Mouse (Mus musculus) embryonic fibroblast, embryonic 13.5 days (primary cell): ENCODE data around the gene Slc9a3r2. TPM values are rescaled to one million over a fixed set of nuclear protein-coding genes. Genes with fewer than 3 reads are reported as not detected.

Experiments
- H3K27ac ChIP-seq: 2 replicates; pipeline ENCODE4 v1.5.1; 2012; ENCODE audit warnings: low read length, control low read depth, inconsistent platforms; ENCODE audit not compliant: insufficient read depth
- H3K4me1 ChIP-seq: 2 replicates; pipeline ENCODE4 v1.6.1; 2011; ENCODE audit warnings: low read length; ENCODE audit not compliant: control insufficient read depth, insufficient read depth
- H3K4me3 ChIP-seq: 2 replicates; pipeline ENCODE4 v1.5.1; 2011; ENCODE audit warnings: mild to moderate bottlenecking, control low read depth, low read length; ENCODE audit not compliant: insufficient read depth
- CTCF ChIP-seq: IDR thresholded peaks from 2 replicates; pipeline ENCODE4 v1.5.1; 2011; ENCODE audit warnings: mild to moderate bottlenecking, control low read depth, low read length, moderate library complexity, borderline replicate concordance; ENCODE audit not compliant: insufficient read depth
- POLR2A ChIP-seq: IDR thresholded peaks from 2 replicates; pipeline ENCODE4 v1.6.1; 2011; ENCODE audit warnings: low read depth, mild to moderate bottlenecking, control low read depth, low read length, moderate library complexity
- polyA plus RNA-seq: library from polyadenylated mRNA; stranded (reverse); fragments of >200 nt; gene quantifications from 2 replicates; pipeline ENCODE4 v1.2.4, GENCODE M21; 2011; ENCODE audit warnings: low read depth; ENCODE audit not compliant: missing spikeins, insufficient read length

The Slc9a3r2 gene
- polyA plus RNA-seq, 1 experiment, result 24.2 TPM

- Histone ChIP-seq H3K4me3 (peak overlapping the region; percentile 18), H3K27ac (no peak overlapping the region), H3K4me1 (no peaks in the 10 kb centered on the region)
- TF ChIP-seq CTCF (no peak), POLR2A (no peak)
Observed at GRCm38 (mm10) chr17:24687146-24687595, 37.0 kb upstream of the Slc9a3r2 start.

DNA sequence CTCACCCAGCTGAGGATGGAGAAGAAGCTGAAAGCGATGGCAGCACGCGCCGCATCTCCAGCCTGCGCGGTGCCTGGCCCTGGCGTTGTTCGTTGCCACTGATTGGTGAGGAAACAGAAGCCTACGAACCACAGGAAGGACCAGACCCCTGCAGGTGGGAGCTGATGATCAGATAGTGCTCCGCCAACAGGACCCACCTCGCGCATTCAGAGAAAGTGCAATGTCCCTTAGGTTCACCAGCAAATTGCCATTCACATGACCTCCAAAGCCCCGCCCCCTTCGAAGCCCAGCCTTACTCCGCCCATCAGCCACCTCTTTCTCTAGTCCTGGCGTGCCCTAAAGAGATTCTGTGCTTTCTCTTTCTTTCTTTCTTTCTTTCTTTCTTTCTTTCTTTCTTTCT is 36.4 kb upstream of the Slc9a3r2 start:
- Histone ChIP-seq H3K4me3 (no peak overlapping the region), H3K27ac (no peak overlapping the region)
- no peak for TF ChIP-seq POLR2A
- TF ChIP-seq CTCF, result no peak

GRCm38 (mm10) chr17:24677500-24678080 is 27.5 kb upstream of the Slc9a3r2 start:
- no peak overlapping the region for H3K27ac ChIP-seq
- H3K4me3 ChIP-seq, result no peak overlapping the region
- TF ChIP-seq CTCF (no peak), POLR2A (no peak)
- H3K4me1 ChIP-seq, result no peaks in the 10 kb centered on the region

More for the DNA sequence above, 36.4 kb upstream of the Slc9a3r2 start:
- no peaks in the 10 kb centered on the region for H3K4me1 ChIP-seq

DNA sequence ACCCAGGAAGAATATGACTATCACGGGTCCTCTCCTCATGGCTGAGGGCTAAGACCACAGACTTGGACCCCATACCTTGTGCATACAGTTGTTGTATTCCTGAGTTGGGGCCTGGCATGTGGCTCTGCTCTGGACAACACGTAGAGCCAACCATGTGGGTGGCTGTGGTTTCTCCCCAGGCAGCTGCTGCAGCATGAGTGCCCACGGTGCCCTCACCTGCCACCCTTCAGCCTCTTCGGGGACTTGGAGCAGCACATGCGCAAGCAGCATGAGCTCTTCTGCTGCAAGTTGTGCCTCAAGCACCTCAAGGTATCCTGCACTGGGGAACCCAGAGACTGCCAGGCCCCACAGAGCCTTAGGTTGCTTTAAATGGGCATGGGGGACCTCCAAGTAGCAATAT is 26.8 kb upstream of the Slc9a3r2 start:
- no peak overlapping the region for H3K27ac ChIP-seq
- TF ChIP-seq CTCF (no peak), POLR2A (no peak)
- H3K4me1 ChIP-seq, result peaks cover 4% of the 10 kb centered on the region; the same call in 1 of the 2 replicates
- H3K4me3 ChIP-seq, result no peak overlapping the region

DNA sequence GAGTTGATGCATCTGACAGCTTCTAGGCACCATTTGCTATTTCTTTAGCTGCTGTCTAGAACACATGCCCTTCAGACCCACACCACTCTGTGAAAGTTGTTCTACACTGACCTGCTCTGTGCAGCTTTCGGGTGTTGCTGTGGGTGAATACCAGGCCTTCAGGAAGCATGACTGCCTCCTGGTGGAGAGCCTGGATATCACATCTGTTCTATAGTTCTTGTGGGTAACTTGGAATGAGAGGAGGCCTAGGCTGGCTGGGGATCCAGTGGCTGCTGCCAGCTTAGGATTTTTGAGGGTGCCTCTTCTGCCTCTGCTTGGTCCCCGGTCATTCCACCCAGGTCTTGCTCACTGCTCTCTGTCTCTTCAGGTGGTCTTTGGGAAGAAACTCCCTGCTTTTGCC is 26.1 kb upstream of the Slc9a3r2 start:
- Histone ChIP-seq H3K27ac (no peak overlapping the region), H3K4me3 (no peak overlapping the region)
- TF ChIP-seq POLR2A (no peak), CTCF (peak; percentile 44; the same call in 1 of the 2 replicates)

GRCm38 (mm10) chr17:24674277-24674676 is 24.1 kb upstream of the Slc9a3r2 start:
- H3K27ac ChIP-seq, result no peak overlapping the region
- H3K4me3 ChIP-seq, result no peak overlapping the region
- TF ChIP-seq CTCF, result no peak
- no peak for TF ChIP-seq POLR2A
- H3K4me1 ChIP-seq, result peaks cover 12% of the 10 kb centered on the region; the same call in 1 of the 2 replicates

More for the DNA sequence above, 26.1 kb upstream of the Slc9a3r2 start:
- H3K4me1 ChIP-seq, result peaks cover 10% of the 10 kb centered on the region; the same call in 1 of the 2 replicates

DNA sequence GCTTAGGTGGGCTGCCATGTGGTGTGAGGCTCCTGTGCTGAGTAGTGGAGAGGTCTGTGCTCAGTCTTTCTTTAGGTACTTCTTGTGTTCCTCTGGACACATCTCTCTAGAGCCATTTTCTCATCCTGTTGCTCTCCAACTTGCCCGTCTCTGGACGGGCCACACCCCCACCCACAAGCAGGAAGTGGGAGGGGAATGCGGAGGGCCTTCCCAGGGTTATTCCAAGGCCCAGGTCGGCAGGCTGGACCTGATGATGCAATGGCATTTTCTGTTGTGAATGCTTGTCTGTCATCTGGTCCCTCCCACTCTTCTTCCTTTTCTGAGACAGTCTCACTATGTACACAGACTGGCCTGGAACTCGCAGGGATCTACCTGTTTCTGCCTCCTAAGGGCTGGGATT is 22.0 kb upstream of the Slc9a3r2 start:
- Histone ChIP-seq H3K4me3 (peak overlapping the region; percentile 3), H3K4me1 (peaks cover 16% of the 10 kb centered on the region; the same call in 1 of the 2 replicates), H3K27ac (0 out of 2 replicates have a peak overlapping the region, but pooled peaks have one; percentile 2)
- no peak for TF ChIP-seq CTCF

GRCm38 (mm10) chr17:24671346-24671745 is 21.2 kb upstream of the Slc9a3r2 start:
- Histone ChIP-seq H3K4me3 (0 out of 2 replicates have a peak overlapping the region, but pooled peaks have one; percentile 89), H3K27ac (no peak overlapping the region), H3K4me1 (peaks cover 16% of the 10 kb centered on the region; the same call in 1 of the 2 replicates)
- TF ChIP-seq POLR2A, result no peak
- no peak for TF ChIP-seq CTCF

- H3K4me1 ChIP-seq, result peaks cover 16% of the 10 kb centered on the region; the same call in 1 of the 2 replicates
- no peak for TF ChIP-seq CTCF
- TF ChIP-seq POLR2A, result no peak
- 0 out of 2 replicates have a peak overlapping the region, but pooled peaks have one; percentile 31 for H3K27ac ChIP-seq
- peak overlapping the region; percentile 89 for H3K4me3 ChIP-seq
Observed at GRCm38 (mm10) chr17:24670246-24670844, 20.2 kb upstream of the Slc9a3r2 start.
